Mouse (Mus musculus): ENCODE data around the gene Orc4.

Gene Orc4

DNA sequence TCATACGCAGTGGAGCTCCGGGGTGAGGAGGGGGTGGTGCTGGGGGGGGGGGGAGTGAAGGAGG, at the start of gene Orc4:
TSS of gene Orc4 (minus strand) at position 26 of the 64 bp plus-strand sequence.
- WGBS = 0% methylated on average over 2 of the region's 2 CpGs

DNA sequence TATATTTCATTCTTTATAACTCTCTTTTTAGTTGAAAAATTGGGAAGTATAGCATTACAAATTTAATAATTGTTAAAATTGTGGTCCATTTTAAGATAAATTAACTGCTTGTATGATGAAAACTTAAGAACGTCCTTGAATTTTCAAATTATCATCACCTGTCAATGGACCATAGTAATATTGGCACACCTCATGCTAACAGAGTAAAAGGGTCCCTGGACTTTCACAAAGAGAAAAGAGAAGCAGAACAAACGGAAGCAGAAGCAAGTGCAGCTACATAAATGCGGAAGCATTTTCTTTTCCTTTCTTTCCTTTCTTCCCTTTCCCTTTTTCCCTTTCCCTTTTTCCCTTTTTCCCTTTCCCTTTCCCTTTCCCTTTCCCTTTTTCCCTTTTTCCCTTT, 40.2 kb upstream of the Orc4 start:
- WGBS = 92% methylated on average over 3 of the region's 3 CpGs

DNA sequence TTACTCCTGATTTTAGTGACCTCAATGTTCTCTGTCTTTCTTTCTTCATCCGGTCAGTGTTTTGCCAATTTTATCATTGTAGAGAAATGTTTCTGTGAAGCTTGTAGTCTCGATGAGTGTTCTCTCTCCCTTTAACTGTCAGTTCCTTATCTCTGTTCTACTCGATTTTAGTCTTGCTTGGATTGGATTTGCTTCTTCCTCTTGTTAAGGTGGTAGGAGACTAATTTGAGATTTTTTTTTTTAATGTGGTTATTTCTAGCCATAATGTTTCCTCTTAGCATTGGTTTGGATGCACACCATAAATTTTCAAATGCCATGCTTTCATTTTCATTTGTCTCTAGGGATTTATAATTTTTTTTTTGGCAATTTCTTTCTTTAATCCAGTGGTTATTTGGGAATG, 28.8 kb upstream of the Orc4 start:
- WGBS = 56% methylated on average over 3 of the region's 3 CpGs

DNA sequence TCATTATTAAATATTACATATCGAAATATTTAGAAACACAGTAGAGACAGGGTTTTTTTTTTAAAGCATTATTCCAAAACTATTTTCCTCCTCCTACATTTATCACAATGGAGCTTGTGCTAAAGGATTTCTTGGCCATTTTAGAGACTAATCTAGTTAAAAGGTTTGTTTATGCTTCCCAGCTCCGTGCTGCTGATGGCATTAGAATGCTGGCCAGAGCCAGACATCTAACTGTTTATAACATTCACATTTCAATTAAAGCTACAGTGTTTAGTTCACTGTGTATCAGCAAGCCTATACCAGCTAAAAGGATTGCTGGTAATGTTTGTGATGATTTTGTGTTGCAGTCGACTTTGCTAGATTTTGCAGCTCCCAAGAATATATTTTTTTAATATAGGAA, 6.5 kb upstream of the Orc4 start:
- WGBS = 46% methylated on average over 3 of the region's 3 CpGs

DNA sequence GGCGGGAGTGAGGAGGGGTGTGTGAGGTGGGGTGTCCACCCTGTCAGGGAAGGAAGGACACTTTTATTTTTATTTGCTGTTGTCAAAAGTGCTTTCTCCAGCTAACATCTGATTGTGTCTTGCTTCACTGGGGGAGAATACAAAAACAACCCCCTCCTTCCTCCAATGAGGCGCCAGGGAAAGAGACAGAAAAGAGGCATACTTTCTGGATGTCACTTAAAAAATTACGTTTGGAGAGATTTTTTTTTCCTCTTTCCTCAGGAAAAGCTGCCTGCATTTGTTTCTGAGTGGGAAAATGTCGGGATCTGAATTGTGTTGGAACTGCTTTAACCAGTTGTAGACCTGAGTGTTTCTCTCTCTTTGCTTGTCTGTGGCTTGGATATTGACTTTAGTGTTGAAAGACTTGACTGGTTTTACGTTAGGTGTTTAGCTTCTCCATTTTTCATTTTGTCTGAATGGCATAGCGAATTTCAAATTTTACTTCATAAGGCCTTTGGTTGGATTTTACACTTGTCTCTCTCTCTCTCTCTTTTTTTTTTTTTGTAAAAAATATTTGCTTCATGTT, 321 bp upstream of the Orc4 start:
- WGBS = 5% methylated on average over 5 of the region's 6 CpGs

DNA sequence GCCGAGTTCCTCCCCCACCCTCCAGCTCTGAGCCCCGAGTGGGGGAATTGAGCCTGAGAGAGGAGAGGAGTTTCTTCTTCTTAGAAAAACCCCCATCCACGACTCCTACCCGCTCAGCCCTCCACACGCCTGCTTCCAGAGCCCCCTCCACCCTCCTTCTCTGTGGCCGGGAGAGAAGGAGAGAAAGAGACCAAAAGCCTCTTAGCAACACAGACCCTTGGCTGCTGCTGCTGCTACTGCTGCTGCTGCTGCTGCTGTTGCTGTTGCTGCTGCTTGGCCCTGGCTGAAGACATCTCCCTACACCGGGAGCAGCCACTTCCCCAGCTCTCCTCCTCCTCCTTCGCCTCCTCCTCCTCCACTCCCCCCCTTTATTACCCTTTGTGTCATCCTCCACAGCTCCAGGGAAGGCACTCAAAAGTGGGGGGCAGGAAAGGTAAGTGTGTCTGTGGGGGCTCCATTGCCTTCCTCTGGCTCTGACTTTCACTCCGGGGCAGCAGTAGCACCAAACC, 280 bp downstream of the Orc4 start:
- 1% methylated on average over 9 of the region's 9 CpGs for WGBS

DNA sequence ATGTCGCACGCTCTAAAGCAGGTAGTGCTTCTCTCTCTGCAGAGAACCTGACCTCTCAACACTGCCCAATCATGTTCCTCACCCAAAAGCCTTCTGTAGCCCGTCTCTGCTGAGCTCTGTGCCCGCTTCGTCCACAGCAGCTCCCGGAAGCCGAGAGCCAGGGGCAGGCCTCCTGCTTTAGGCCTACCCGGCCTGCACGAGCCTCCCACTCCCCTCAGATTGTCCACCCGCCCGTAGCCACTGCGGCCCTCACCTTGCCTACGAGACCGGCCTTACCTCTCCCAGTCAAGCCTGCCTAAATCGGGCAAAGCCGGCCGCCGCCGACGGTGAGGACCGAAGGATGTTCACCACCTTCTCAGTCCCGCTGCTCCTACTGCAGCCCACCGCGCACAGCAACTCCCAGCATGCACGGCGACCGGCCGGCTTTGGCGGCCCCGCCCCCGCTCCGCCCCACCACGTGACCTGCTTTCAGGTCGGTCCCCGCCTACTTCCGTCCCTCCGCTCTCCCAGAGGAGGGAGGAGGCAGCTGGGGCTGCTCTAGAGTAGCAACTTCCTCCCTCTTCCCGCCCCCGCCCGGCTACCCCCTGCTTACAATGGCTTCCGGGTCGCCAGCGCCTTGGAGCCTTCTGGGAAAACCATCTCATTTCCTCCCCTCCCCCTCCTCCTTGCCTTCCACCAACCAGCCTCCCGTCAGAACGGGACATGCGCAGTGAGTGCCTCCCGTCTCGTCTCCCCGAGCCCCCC, 1.1 kb downstream of the Orc4 start, which contains the start of gene Mbd5:
TSS of gene Mbd5 (plus strand) at position 668 of the 744 bp plus-strand sequence.
- under 1% methylated on average over 48 of the region's 49 CpGs for WGBS

DNA sequence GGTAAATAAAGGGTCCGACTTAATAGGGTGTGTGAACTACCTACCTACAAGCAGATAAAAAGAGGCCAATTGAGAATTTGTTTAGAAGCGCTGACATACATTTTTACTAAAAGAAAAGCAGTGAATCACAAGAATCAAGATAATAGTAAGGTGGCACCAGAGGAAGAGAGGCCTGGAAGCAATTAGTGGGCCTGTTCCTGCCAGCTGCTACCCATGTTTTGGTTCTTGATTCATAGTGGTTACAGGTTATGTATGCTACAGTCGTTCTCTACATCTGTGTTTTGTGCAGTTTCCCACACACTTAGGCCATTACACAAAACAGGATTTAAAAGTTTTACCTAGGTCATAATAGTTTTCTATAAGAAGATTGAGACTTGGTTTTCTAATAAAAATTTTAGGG, 2.3 kb downstream of the Orc4 start:
- WGBS = 55% methylated on average over 3 of the region's 3 CpGs

DNA sequence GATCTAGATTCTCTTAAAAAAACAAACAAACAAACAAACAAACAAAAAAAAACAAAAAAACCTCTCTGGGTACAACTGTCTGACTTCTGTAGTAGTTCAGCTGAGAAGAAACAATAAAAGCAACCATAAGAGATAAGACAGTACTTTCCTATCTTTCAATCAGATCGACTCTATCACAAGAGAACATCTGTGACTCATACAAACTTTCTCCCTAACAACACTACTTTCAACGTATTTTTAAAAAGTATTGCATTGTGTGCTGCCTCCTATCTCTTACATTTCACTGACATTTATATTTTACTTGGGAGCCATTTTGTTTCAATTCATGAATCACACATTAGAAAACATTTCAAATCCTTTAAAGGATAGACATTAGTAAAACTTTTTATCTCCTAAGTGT, 15.0 kb downstream of the Orc4 start:
- WGBS = 60% methylated on average over 2 of the region's 2 CpGs

DNA sequence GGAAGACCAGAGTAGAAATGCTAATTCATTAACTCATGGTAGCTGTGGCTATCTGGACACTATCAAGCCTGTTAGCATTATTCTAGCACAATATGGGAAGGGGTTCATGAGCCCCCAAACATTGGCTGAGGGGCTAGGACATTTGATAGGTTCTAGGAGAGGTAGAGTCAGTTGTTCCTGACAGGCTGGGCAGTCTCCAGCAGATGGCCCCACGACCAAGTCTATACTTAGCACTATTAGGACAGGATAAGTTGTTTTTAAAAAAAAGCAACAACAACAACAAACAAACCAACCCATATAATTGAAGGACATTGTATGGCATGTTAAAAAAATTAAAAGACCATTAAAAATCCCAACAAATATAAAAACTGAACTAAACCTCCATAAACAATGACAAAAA, 35.9 kb downstream of the Orc4 start:
- 49% methylated on average over 1 of the region's 1 CpGs for WGBS

DNA sequence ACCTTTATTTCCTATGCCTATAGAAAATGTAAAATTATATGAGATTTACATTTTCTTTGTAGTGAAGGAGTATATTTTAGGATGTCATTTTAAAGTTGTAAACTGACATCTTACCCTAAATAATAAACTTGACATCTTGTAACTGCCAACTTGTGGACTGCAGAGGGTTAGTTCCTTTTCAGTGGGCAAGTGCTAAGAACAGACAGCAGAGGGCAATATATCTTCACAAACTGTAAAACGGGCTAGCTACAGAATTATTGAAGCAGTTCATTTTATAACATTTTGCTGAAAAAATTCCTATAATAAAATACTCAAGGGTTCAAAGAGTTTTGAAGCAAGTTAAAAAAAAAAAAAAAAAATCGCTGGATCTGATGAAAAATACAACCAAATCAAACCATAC, 41.2 kb downstream of the Orc4 start:
- WGBS = 31% methylated on average over 2 of the region's 2 CpGs

DNA sequence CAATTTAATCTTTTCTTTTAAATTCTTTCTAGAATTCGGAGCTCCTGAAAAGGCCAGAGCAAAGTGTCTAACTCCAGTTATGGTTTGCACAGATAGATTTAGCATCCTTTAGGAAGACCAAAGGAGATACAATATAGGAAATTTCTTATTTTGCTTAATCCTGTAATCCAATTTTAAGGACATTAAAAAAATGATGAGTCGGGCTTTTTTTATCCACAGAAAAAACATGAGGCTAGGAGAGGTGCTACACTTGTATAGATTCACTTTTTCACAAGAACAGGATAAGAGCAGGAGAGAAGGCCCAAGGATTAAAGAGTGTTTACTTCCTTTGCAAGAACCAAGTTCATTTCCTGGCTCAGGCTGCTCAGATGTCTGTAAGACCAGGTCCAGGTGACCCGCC, 54.9 kb downstream of the Orc4 start:
- WGBS = 91% methylated on average over 3 of the region's 3 CpGs

DNA sequence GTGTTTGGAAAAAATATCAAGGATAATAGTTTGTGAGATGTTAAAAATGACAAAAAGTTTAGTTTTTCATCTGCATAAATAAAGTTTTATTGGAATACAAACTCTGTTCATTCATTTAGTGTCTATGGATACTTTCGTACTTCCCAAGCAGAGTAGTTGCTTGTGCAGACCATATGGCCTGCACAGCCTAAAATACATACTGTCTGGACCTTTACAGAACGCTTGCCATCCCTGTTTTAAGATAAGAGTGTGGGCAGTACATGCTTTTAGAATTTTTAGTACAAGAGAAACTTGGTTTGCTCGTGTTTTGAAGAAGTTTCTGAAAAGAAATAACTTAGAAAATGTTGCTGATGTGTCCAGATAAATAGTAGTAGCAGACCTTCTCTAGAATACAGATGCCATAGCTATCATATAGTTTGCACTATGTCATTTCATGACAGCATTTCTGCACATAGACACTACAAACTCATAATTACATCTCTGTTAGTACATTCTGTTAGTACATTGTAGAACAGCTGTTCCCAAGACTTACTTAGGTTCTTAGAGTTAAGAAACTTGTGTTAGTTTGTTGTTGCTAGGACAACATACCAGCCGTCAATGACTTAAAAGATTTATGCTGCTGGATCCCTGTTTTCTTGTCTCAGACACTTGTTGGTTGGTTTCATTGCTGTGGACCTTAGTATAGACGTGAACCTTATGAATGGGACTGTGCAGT, 81.7 kb downstream of the Orc4 start:
- 56% methylated on average over 5 of the region's 5 CpGs for WGBS

DNA sequence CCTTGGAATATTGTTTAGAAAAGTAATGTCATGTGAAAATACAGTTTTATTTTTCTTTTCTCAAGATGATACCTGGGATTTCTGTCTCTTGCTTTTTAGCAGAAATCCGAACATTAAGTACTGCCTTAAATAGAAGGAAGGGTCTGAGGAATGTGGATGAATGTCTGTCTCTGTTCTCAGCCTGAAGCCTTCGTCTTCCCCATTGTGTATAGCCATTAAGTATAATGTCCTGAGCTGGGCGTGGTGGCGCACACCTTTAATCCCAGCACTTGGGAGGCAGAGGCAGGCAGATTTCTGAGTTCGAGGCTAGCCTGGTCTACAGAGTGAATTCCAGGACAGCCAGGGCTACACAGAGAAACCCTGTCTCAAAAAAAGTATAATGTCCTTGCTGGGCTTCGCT, 84.5 kb downstream of the Orc4 start:
- 94% methylated on average over 6 of the region's 6 CpGs for WGBS

All from cerebral cortex, adult 2 months (tissue).